Mouse (Mus musculus): Measurements from ENCODE around the gene Clip4. TPM values are rescaled to one million over a fixed set of nuclear protein-coding genes. Genes with fewer than 3 reads are reported as not detected.

Gene Clip4
- polyA plus RNA-seq, 1 experiment from 2014 or later, result 15.3 TPM

GRCm38 (mm10) chr17:71795521-71796205 lies 27.4 kb downstream of the Clip4 start:
- H3K4me3 ChIP-seq, result no peak overlapping the region
- H3K27me3 ChIP-seq, result no peaks in the 10 kb centered on the region
- no peak for ATAC-seq (ENCODE audit: insufficient number of reproducible peaks, low FRiP score, low TSS enrichment, low read depth)
- H3K4me2 ChIP-seq, result no peak overlapping the region
- H3K9me3 ChIP-seq, result no peaks in the 10 kb centered on the region
- H3K4me1 ChIP-seq, result no peaks in the 10 kb centered on the region
- WGBS, result 73% methylated on average over 15 of the region's 15 CpGs
- H3K27ac ChIP-seq, result no peak overlapping the region
- peaks cover 13% of the 10 kb centered on the region; the same call in 1 of the 2 replicates for H3K36me3 ChIP-seq
- H3K9ac ChIP-seq, result no peak overlapping the region

GRCm38 (mm10) chr17:71803456-71803855 lies 35.2 kb downstream of the Clip4 start:
- peaks cover 24% of the 10 kb centered on the region; the same call in 1 of the 2 replicates for H3K36me3 ChIP-seq
- 77% methylated on average over 6 of the region's 6 CpGs for WGBS
- no peak for ATAC-seq (ENCODE audit: insufficient number of reproducible peaks, low FRiP score, low TSS enrichment, low read depth)
- H3K4me2 ChIP-seq, result no peak overlapping the region
- no peaks in the 10 kb centered on the region for H3K4me1 ChIP-seq
- no peak overlapping the region for H3K4me3 ChIP-seq
- no peak overlapping the region for H3K27ac ChIP-seq
- H3K27me3 ChIP-seq, result no peaks in the 10 kb centered on the region
- H3K9me3 ChIP-seq, result no peaks in the 10 kb centered on the region
- H3K9ac ChIP-seq, result no peak overlapping the region

DNA sequence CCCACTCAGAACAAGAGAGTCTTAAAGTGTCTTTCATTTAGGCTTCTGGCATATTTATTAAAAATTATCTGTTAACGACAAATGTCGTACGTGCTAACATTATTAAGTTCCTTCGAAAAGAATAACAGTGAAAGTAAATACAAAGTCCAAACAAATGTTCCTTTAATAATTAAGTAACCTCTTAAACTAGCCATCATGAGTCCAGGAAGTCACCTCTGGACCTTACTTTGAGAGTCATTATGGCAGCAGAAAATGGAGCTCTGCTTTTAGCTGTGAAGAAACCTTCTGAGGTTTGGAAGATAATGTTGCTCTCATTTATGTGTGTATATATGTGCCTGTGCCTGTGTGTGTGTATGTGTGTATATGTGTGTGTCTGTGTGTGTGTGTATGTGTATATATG lies 35.6 kb downstream of the Clip4 start:
- no peak for ATAC-seq (ENCODE audit: insufficient number of reproducible peaks, low FRiP score, low TSS enrichment, low read depth)
- WGBS, result 73% methylated on average over 4 of the region's 4 CpGs

DNA sequence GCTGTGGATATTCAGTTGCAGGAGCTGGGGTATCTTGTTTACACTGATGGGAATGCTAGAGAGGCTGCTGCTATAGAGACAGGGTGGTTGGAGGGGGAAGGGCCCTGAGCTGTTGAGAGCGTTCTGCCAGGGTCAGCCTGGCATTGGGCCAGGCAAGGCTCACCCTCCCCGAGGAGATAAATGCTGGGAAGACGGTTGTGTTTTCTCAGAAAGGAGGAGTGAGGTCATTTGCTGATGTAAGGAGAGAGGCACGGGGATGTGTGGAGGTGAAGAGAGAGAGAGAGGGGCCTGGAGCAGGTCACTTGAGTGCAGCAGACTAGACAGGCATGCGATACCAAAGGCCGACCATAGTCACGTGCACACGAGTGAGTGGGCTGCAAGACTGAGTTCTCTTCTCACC lies 42.8 kb downstream of the Clip4 start:
- Histone ChIP-seq H3K9me3 (no peaks in the 10 kb centered on the region), H3K36me3 (0 out of 2 replicates have a peak, but pooled peaks cover 8% of the 10 kb centered on the region), H3K4me3 (no peak overlapping the region), H3K27me3 (no peaks in the 10 kb centered on the region), H3K4me1 (no peaks in the 10 kb centered on the region), H3K9ac (no peak overlapping the region), H3K27ac (no peak overlapping the region), H3K4me2 (no peak overlapping the region)
- ATAC-seq (ENCODE audit: insufficient number of reproducible peaks, low FRiP score, low TSS enrichment, low read depth), result no peak
- 54% methylated on average over 8 of the region's 8 CpGs for WGBS

More for the DNA sequence above, 35.6 kb downstream of the Clip4 start:
- no peak overlapping the region for H3K27ac ChIP-seq
- H3K4me2 ChIP-seq, result no peak overlapping the region
- H3K4me3 ChIP-seq, result no peak overlapping the region
- no peaks in the 10 kb centered on the region for H3K27me3 ChIP-seq
- peaks cover 24% of the 10 kb centered on the region; the same call in 1 of the 2 replicates for H3K36me3 ChIP-seq
- no peak overlapping the region for H3K9ac ChIP-seq
- no peaks in the 10 kb centered on the region for H3K4me1 ChIP-seq
- H3K9me3 ChIP-seq, result no peaks in the 10 kb centered on the region

GRCm38 (mm10) chr17:71816136-71816864 lies 48.0 kb downstream of the Clip4 start:
- Histone ChIP-seq H3K36me3 (peaks cover 9% of the 10 kb centered on the region; the same call in 1 of the 2 replicates), H3K4me1 (no peaks in the 10 kb centered on the region), H3K9ac (no peak overlapping the region), H3K9me3 (no peaks in the 10 kb centered on the region), H3K4me3 (no peak overlapping the region), H3K27ac (no peak overlapping the region), H3K27me3 (no peaks in the 10 kb centered on the region), H3K4me2 (no peak overlapping the region)
- no peak for ATAC-seq (ENCODE audit: insufficient number of reproducible peaks, low FRiP score, low TSS enrichment, low read depth)
- 83% methylated on average over 8 of the region's 8 CpGs for WGBS

- ATAC-seq (ENCODE audit: insufficient number of reproducible peaks, low FRiP score, low TSS enrichment, low read depth), result no peak
- H3K4me2 ChIP-seq, result no peak overlapping the region
- peaks cover under 1% of the 10 kb centered on the region; the same call in 1 of the 2 replicates for H3K4me1 ChIP-seq
- H3K36me3 ChIP-seq, result peaks cover 18% of the 10 kb centered on the region; the same call in 1 of the 2 replicates
- no peaks in the 10 kb centered on the region for H3K9me3 ChIP-seq
- no peak overlapping the region for H3K4me3 ChIP-seq
- no peak overlapping the region for H3K9ac ChIP-seq
- no peaks in the 10 kb centered on the region for H3K27me3 ChIP-seq
- no peak overlapping the region for H3K27ac ChIP-seq
- WGBS, result 25% methylated on average over 8 of the region's 8 CpGs
Observed at GRCm38 (mm10) chr17:71823622-71824306, 55.5 kb downstream of the Clip4 start.

DNA sequence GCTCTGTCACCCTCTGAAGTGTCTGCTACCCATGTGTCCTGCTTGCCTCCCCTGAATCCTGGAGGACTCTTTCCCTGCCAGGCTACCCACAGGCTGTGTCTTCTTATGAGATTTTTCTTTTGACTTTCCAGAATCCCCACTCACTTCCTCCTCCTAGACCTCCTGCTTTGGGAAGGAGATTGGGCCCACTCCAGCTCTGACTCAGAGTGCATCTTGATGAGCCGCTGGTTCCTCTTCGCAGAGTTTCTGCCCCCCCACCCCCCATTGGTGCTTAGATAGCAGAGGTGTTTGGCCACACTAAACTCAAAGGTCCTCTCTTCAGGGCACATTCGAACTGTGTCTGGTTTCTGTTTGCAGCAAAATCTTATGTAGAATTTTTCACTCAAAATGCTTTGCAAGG lies 58.3 kb downstream of the Clip4 start:
- ATAC-seq (ENCODE audit: insufficient number of reproducible peaks, low FRiP score, low TSS enrichment, low read depth), result no peak
- Histone ChIP-seq H3K27me3 (no peaks in the 10 kb centered on the region), H3K4me2 (no peak overlapping the region), H3K9ac (no peak overlapping the region), H3K4me3 (no peak overlapping the region), H3K27ac (no peak overlapping the region), H3K9me3 (no peaks in the 10 kb centered on the region), H3K36me3 (peaks cover 6% of the 10 kb centered on the region; the same call in 1 of the 2 replicates), H3K4me1 (peaks cover 4% of the 10 kb centered on the region; the same call in 1 of the 2 replicates)
- WGBS, result 61% methylated on average over 3 of the region's 3 CpGs

GRCm38 (mm10) chr17:71827627-71828026 lies 59.4 kb downstream of the Clip4 start:
- Histone ChIP-seq H3K36me3 (peaks cover 6% of the 10 kb centered on the region; the same call in 1 of the 2 replicates), H3K4me3 (no peak overlapping the region), H3K4me2 (no peak overlapping the region), H3K9me3 (no peaks in the 10 kb centered on the region), H3K4me1 (peaks cover 4% of the 10 kb centered on the region; the same call in 1 of the 2 replicates), H3K27ac (no peak overlapping the region), H3K9ac (no peak overlapping the region), H3K27me3 (no peaks in the 10 kb centered on the region)
- WGBS, result 47% methylated on average over 8 of the region's 8 CpGs
- ATAC-seq (ENCODE audit: insufficient number of reproducible peaks, low FRiP score, low TSS enrichment, low read depth), result no peak

DNA sequence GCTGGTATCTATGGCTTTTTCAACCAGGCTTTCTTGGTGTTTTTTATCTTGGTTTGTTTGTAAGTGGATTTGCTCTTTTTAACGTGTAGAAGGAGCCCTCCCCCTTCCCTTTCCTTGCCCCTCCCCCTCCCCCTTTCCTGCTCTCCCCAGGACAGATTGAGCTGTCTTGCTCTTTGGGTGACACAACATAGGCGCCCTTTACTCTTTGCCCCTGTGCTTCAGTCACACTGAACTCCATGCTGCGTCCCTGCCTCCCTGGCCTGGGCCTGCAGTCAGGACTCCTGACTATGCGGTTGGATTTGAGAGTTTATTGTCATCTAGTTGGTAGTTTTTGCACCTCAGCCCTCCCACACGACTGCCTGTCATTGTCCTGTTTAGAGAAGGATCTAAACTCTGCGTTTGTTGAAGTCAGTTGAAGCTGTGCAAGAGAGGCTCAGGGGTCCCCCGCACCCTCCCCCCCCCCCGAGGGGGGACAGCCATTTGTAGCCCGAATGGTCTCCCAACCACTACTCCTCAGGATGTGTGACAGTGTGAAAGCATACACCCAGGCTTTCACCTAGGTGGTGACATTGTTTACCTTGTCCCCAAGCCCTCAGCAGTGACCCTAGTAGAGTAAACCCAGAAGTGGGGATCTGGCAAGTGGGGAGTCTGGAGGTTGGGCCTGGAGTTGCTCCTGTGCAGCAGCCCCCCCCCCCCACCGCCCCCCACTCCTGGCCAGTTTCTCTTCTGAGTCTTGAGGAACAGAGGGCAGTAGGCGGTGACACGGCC lies 60.6 kb downstream of the Clip4 start:
- Histone ChIP-seq H3K9me3 (no peaks in the 10 kb centered on the region), H3K27ac (no peak overlapping the region), H3K4me1 (peaks cover 4% of the 10 kb centered on the region; the same call in 1 of the 2 replicates), H3K4me3 (no peak overlapping the region), H3K4me2 (no peak overlapping the region), H3K9ac (no peak overlapping the region), H3K27me3 (no peaks in the 10 kb centered on the region), H3K36me3 (peaks cover 6% of the 10 kb centered on the region; the same call in 1 of the 2 replicates)
- 50% methylated on average over 12 of the region's 12 CpGs for WGBS
- no peak for ATAC-seq (ENCODE audit: insufficient number of reproducible peaks, low FRiP score, low TSS enrichment, low read depth)

- H3K27ac ChIP-seq, result no peak overlapping the region
- no peak for ATAC-seq (ENCODE audit: insufficient number of reproducible peaks, low FRiP score, low TSS enrichment, low read depth)
- H3K4me2 ChIP-seq, result no peak overlapping the region
- H3K36me3 ChIP-seq, result peaks cover 5% of the 10 kb centered on the region
- H3K4me1 ChIP-seq, result peaks cover 4% of the 10 kb centered on the region; the same call in 1 of the 2 replicates
- no peak overlapping the region for H3K4me3 ChIP-seq
- 84% methylated on average over 3 of the region's 3 CpGs for WGBS
- no peak overlapping the region for H3K9ac ChIP-seq
- H3K9me3 ChIP-seq, result no peaks in the 10 kb centered on the region
- H3K27me3 ChIP-seq, result no peaks in the 10 kb centered on the region
Observed at GRCm38 (mm10) chr17:71831960-71832359, 63.7 kb downstream of the Clip4 start.

DNA sequence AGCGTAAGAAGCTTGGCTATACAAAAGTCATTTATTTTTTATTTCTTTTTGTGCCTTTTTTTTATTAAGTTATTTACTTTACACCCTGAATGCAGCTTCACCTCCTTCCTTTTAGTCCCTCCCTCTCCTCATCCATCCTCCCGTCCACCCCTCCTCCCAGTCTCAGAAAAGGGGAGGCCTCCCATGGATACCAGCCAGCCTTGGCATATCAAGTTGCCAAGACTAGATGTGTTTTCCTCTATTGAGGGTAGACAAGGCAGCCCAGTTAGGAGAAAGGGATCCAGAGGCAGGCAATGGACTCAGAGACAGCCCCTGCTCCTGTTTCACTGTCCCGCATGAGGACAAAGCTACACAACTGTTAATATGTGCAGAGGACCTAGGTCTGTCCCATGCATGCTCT lies 93.9 kb downstream of the Clip4 start:
- WGBS, result 76% methylated on average over 3 of the region's 3 CpGs
- Histone ChIP-seq H3K4me3 (no peak overlapping the region), H3K27ac (no peak overlapping the region), H3K36me3 (no peaks in the 10 kb centered on the region; the same call in 1 of the 2 replicates), H3K4me2 (no peak overlapping the region), H3K9ac (no peak overlapping the region), H3K4me1 (no peaks in the 10 kb centered on the region), H3K27me3 (no peaks in the 10 kb centered on the region), H3K9me3 (no peaks in the 10 kb centered on the region)
- no peak for ATAC-seq (ENCODE audit: insufficient number of reproducible peaks, low FRiP score, low TSS enrichment, low read depth)

Measured in limb, embryonic 15.5 days (tissue).